Mouse (Mus musculus): Measurements from ENCODE around the gene Slc39a3. TPM values are rescaled to one million over a fixed set of nuclear protein-coding genes. Genes with fewer than 3 reads are reported as not detected.
"Not testable (repeated sequence)": the region's sequence is repeated elsewhere in the genome, so short reads cannot be mapped to it uniquely, and the experiment has no call there.

Gene Slc39a3
- polyA plus RNA-seq, 2 experiments from 2014 or later = 3.2 to 4.0 TPM

- no peak for ATAC-seq
These were observed 36.1 kb downstream of the Slc39a3 start for GRCm38 (mm10) chr10:81001161-81001560.

- no peak for ATAC-seq
These were observed 36.8 kb downstream of the Slc39a3 start for GRCm38 (mm10) chr10:81000197-81001062.

- ATAC-seq = peak; percentile 86
These were observed 37.6 kb downstream of the Slc39a3 start for GRCm38 (mm10) chr10:80999362-81000196.

- ATAC-seq = no peak
These were observed 38.4 kb downstream of the Slc39a3 start for GRCm38 (mm10) chr10:80998778-80999177.

GRCm38 (mm10) chr10:80998021-80998420 is 39.2 kb downstream of the Slc39a3 start:
- ATAC-seq = no peak

GRCm38 (mm10) chr10:80997332-80997731 is 39.9 kb downstream of the Slc39a3 start:
- no peak for ATAC-seq

GRCm38 (mm10) chr10:80996501-80996900 is 40.7 kb downstream of the Slc39a3 start:
- ATAC-seq = no peak

GRCm38 (mm10) chr10:80995091-80995632 is 42.1 kb downstream of the Slc39a3 start:
- ATAC-seq = peak; percentile 30

GRCm38 (mm10) chr10:80994621-80995020 is 42.6 kb downstream of the Slc39a3 start:
- ATAC-seq = no peak

- no peak for ATAC-seq
These were observed 44.0 kb downstream of the Slc39a3 start for GRCm38 (mm10) chr10:80993276-80993675.

GRCm38 (mm10) chr10:80991945-80992344 is 45.3 kb downstream of the Slc39a3 start:
- ATAC-seq = no peak

- ATAC-seq = no peak
These were observed 46.2 kb downstream of the Slc39a3 start for GRCm38 (mm10) chr10:80991007-80991406.

- ATAC-seq = no peak
These were observed 46.8 kb downstream of the Slc39a3 start for GRCm38 (mm10) chr10:80990406-80990805.

GRCm38 (mm10) chr10:80989854-80990253 is 47.4 kb downstream of the Slc39a3 start:
- ATAC-seq = not testable (repeated sequence)

- ATAC-seq = peak; percentile 35
These were observed 47.8 kb downstream of the Slc39a3 start for GRCm38 (mm10) chr10:80989446-80989845.

- peak; percentile 39 for ATAC-seq
These were observed 49.4 kb downstream of the Slc39a3 start for GRCm38 (mm10) chr10:80987709-80988441.

GRCm38 (mm10) chr10:80986754-80987153 is 50.5 kb downstream of the Slc39a3 start:
- no peak for ATAC-seq

GRCm38 (mm10) chr10:80985970-80986701 is 51.1 kb downstream of the Slc39a3 start:
- peak; percentile 27 for ATAC-seq

GRCm38 (mm10) chr10:80985241-80985969 is 51.8 kb downstream of the Slc39a3 start:
- ATAC-seq = peak; percentile 26

- ATAC-seq = no peak
These were observed 53.0 kb downstream of the Slc39a3 start for GRCm38 (mm10) chr10:80984223-80984622.

- ATAC-seq = no peak
These were observed 54.8 kb downstream of the Slc39a3 start for GRCm38 (mm10) chr10:80982381-80982780.
